Mouse (Mus musculus) hindbrain, embryonic 11.5 days (tissue): ENCODE results near the gene Kcnj12. TPM values are rescaled to one million over a fixed set of nuclear protein-coding genes. Genes with fewer than 3 reads are reported as not detected.

Experiments
- polyA plus RNA-seq: library from polyadenylated mRNA; unstranded; fragments of >200 nt; fragmentation: Nextera tagmentation; extraction: Ambion mirVana; gene quantifications from 2 replicates; pipeline ENCODE4 v1.2.1, GENCODE M21; 2014

Kcnj12 gene
- polyA plus RNA-seq, 1 experiment from 2014 or later = 1.7 TPM

Other genes with a start within 250 kb of the Kcnj12 start
- 13.1 and 15.2 TPM in 2 replicates for gene Top3a, start 245.2 kb upstream of the Kcnj12 start, polyA plus RNA-seq
- gene Smcr8, start 245.0 kb upstream of the Kcnj12 start, polyA plus RNA-seq = 8.4 and 8.8 TPM in 2 replicates
- 32.9 and 37.3 TPM in 2 replicates for gene Shmt1, start 210.8 kb upstream of the Kcnj12 start, polyA plus RNA-seq
- gene Dhrs7b, start 191.9 kb upstream of the Kcnj12 start, polyA plus RNA-seq = 23.5 and 30.5 TPM in 2 replicates
- gene Tmem11, start 143.3 kb upstream of the Kcnj12 start, polyA plus RNA-seq = 62.4 and 64.8 TPM in 2 replicates
- 18.8 and 19.8 TPM in 2 replicates for gene Natd1, start 107.8 kb upstream of the Kcnj12 start, polyA plus RNA-seq
- gene Map2k3, start 90.5 kb upstream of the Kcnj12 start, polyA plus RNA-seq = 37.6 and 39.8 TPM in 2 replicates
- gene Tnfrsf13b, start 104.2 kb downstream of the Kcnj12 start, polyA plus RNA-seq = 1.1 and 1.2 TPM in 2 replicates
- 273 and 295 TPM in 2 replicates for gene Usp22, start 152.5 kb downstream of the Kcnj12 start, polyA plus RNA-seq
- gene Aldh3a1, start 185.0 kb downstream of the Kcnj12 start, polyA plus RNA-seq = not detected in 2 replicates
- gene Aldh3a2, start 244.9 kb downstream of the Kcnj12 start, polyA plus RNA-seq = 24.9 and 26.8 TPM in 2 replicates